Mouse (Mus musculus) pancreas, adult 10 weeks (tissue): ENCODE data around the gene Slc12a1. TPM values are rescaled to one million over a fixed set of nuclear protein-coding genes. Genes with fewer than 3 reads are reported as not detected.

Experiments
- polyA plus RNA-seq: library from polyadenylated mRNA; stranded (reverse); fragments of 350-450 nt; fragmentation: Illumina TruSeq; extraction: RNeasy Lipid Tissue Mini Kit (QIAGEN cat#74804); gene quantifications from one replicate; pipeline ENCODE4 v1.2.3, GENCODE M21; 2015; ENCODE audit warnings: low read depth, low replicate concordance; ENCODE audit not compliant: insufficient read depth

Slc12a1 gene
- polyA plus RNA-seq, result not detected

GRCm38 (mm10) chr2:125152388-125152787 is at the start of gene Slc12a1:
Gene Slc12a1 (plus strand): TSS chr2:125152505.

GRCm38 (mm10) chr2:125123477-125123852 is 28.8 kb upstream of the Slc12a1 start, which contains the start of gene Myef2:
Gene Myef2 (minus strand): TSS chr2:125123661.

GRCm38 (mm10) chr2:125135903-125136811 is 16.1 kb upstream of the Slc12a1 start, which contains the start of gene Ctxn2:
Gene Ctxn2 (plus strand): TSS chr2:125136692.

GRCm38 (mm10) chr2:125247108-125247961 is 95.0 kb downstream of the Slc12a1 start, which contains the start of gene Dut:
Gene Dut (plus strand): TSS chr2:125247190.

Other genes with a start within 250 kb of the Slc12a1 start
- gene Slc24a5, start 84.4 kb upstream of the Slc12a1 start, polyA plus RNA-seq, result not detected
- 5.8 TPM for gene Myef2, start 28.8 kb upstream of the Slc12a1 start, polyA plus RNA-seq
- gene Ctxn2, start 15.8 kb upstream of the Slc12a1 start, polyA plus RNA-seq, result not detected
- gene Dut, start 94.7 kb downstream of the Slc12a1 start, polyA plus RNA-seq, result 8.2 TPM